Mouse (Mus musculus) limb, embryonic 12.5 days (tissue): ENCODE measurements at regions not wholly inside any gene's neighbourhood (a gene's known extent, or its start where the extent isn't known, plus 50 kb on each side); places are given as distances from the start of the nearest gene placed in this dataset.
A peak's percentile ranks its signal among the peaks of the same experiment; 100 is the strongest.

Source experiments
- ATAC-seq: fragments of 200-750 bp; cut with Nextera tagmentation; 2 replicates; pipeline ENCODE4 v1.8.0; 2017; ENCODE audit warnings: low read depth, moderate TSS enrichment; ENCODE audit not compliant: insufficient number of reproducible peaks, insufficient read depth, low FRiP score, low TSS enrichment
- H3K27ac ChIP-seq: fragments of 300-500 bp; sonication (generic); 2 replicates; pipeline ENCODE4 v1.5.1; 2016; ENCODE audit warnings: mild to moderate bottlenecking, moderate library complexity
- H3K27me3 ChIP-seq: fragments of 300-500 bp; sonication (generic); 2 replicates; pipeline ENCODE4 v1.6.1; 2016; ENCODE audit warnings: mild to moderate bottlenecking, moderate library complexity
- H3K36me3 ChIP-seq: fragments of 300-500 bp; sonication (generic); 2 replicates; pipeline ENCODE4 v1.6.1; 2016; ENCODE audit warnings: mild to moderate bottlenecking, moderate library complexity
- H3K4me1 ChIP-seq: fragments of 300-500 bp; sonication (generic); replicated peaks from 2 replicates; pipeline ENCODE4 v1.6.1; 2016
- H3K4me2 ChIP-seq: fragments of 300-500 bp; sonication (generic); 2 replicates; pipeline ENCODE4 v1.6.1; 2016; ENCODE audit warnings: mild to moderate bottlenecking, moderate library complexity
- H3K4me3 ChIP-seq: fragments of 300-500 bp; sonication (generic); replicated peaks from 2 replicates; pipeline ENCODE4 v1.5.1; 2016; ENCODE audit warnings: mild to moderate bottlenecking
- H3K9ac ChIP-seq: fragments of 300-500 bp; sonication (generic); replicated peaks from 2 replicates; pipeline ENCODE4 v1.6.1; 2016; ENCODE audit warnings: mild to moderate bottlenecking, moderate library complexity
- H3K9me3 ChIP-seq: fragments of 300-500 bp; sonication (generic); 2 replicates; pipeline ENCODE4 v1.6.1; 2016; ENCODE audit warnings: mild to moderate bottlenecking, moderate library complexity
- WGBS: fragments of 180-500 bp; shearing (Covaris S2); methylation state at CpG from one replicate; pipeline ENCODE4 v1.1.7; 2016; 5-methylcytosine and 5-hydroxymethylcytosine counted together

GRCm38 (mm10) chr11:12841393-12841792 is 376.6 kb upstream of the Cobl start:
- ATAC-seq = no peak
- WGBS = 86% methylated on average over 2 of the region's 2 CpGs
- H3K27me3 ChIP-seq = no peaks in the 10 kb centered on the region

GRCm38 (mm10) chr11:12837920-12838319 is 373.2 kb upstream of the Cobl start:
- Histone ChIP-seq H3K36me3 (no peaks in the 10 kb centered on the region), H3K27ac (no peak overlapping the region), H3K9me3 (no peaks in the 10 kb centered on the region), H3K9ac (no peak overlapping the region), H3K4me2 (no peak overlapping the region), H3K4me1 (no peaks in the 10 kb centered on the region), H3K4me3 (no peak overlapping the region), H3K27me3 (no peaks in the 10 kb centered on the region)
- 73% methylated on average over 2 of the region's 2 CpGs for WGBS
- ATAC-seq = no peak

More at GRCm38 (mm10) chr11:12841393-12841792, 376.6 kb upstream of the Cobl start:
- no peak overlapping the region for H3K4me3 ChIP-seq
- H3K9ac ChIP-seq = no peak overlapping the region
- no peaks in the 10 kb centered on the region for H3K9me3 ChIP-seq
- no peak overlapping the region for H3K4me2 ChIP-seq
- H3K27ac ChIP-seq = no peak overlapping the region
- H3K36me3 ChIP-seq = no peaks in the 10 kb centered on the region
- H3K4me1 ChIP-seq = no peaks in the 10 kb centered on the region

DNA sequence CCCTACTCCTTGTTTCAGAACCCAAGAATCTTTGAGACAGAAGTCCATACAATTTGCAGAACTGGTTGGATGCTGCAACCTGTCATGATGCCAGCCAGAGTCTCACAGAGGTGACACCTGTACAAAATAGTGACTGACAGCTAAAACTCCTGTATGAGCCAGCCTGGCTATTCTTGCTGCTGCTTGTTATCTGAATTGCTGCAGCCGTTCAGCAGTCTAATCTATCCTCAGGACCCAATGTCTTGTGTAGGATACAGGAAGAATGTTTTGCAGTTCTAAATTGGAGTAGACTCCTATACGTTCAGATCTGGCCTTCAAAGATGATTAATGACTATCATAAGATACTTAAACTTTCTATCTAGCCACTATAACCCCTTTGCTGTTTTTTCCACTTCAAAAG is 372.6 kb upstream of the Cobl start:
- no peaks in the 10 kb centered on the region for H3K9me3 ChIP-seq
- no peak overlapping the region for H3K9ac ChIP-seq
- no peaks in the 10 kb centered on the region for H3K36me3 ChIP-seq
- WGBS = 75% methylated on average over 2 of the region's 2 CpGs
- H3K4me1 ChIP-seq = no peaks in the 10 kb centered on the region
- no peaks in the 10 kb centered on the region for H3K27me3 ChIP-seq
- H3K27ac ChIP-seq = no peak overlapping the region
- H3K4me2 ChIP-seq = no peak overlapping the region
- no peak overlapping the region for H3K4me3 ChIP-seq
- ATAC-seq = no peak

DNA sequence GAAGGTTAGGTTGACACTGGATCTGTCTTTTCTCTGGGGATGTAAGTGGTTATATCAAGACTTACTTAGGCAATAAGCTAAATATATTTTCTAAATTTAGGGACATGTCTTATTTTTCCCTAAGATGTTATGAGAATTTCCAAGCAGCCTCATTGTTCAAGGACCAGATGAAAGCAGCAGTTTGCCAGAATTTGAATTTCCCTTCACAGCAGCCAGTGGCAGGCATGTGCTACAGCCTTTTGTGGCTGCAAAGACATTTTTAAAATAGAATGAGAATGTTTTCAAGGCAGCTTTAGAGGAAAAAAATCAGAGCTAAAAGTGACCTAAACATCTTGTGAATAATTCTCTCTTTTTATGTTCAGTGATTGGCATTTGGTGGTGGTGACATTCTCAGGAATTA is 371.6 kb upstream of the Cobl start:
- Histone ChIP-seq H3K4me2 (no peak overlapping the region), H3K9me3 (no peaks in the 10 kb centered on the region), H3K4me3 (no peak overlapping the region), H3K9ac (no peak overlapping the region), H3K27me3 (no peaks in the 10 kb centered on the region), H3K36me3 (no peaks in the 10 kb centered on the region), H3K4me1 (no peaks in the 10 kb centered on the region), H3K27ac (no peak overlapping the region)
- no peak for ATAC-seq

- H3K4me3 ChIP-seq = no peak overlapping the region
- no peaks in the 10 kb centered on the region for H3K4me1 ChIP-seq
- no peak overlapping the region for H3K4me2 ChIP-seq
- H3K9ac ChIP-seq = no peak overlapping the region
- H3K27me3 ChIP-seq = no peaks in the 10 kb centered on the region
- no peaks in the 10 kb centered on the region for H3K9me3 ChIP-seq
- H3K27ac ChIP-seq = no peak overlapping the region
- H3K36me3 ChIP-seq = no peaks in the 10 kb centered on the region
- ATAC-seq = no peak
Observed at GRCm38 (mm10) chr11:12812021-12812420, 347.3 kb upstream of the Cobl start.

DNA sequence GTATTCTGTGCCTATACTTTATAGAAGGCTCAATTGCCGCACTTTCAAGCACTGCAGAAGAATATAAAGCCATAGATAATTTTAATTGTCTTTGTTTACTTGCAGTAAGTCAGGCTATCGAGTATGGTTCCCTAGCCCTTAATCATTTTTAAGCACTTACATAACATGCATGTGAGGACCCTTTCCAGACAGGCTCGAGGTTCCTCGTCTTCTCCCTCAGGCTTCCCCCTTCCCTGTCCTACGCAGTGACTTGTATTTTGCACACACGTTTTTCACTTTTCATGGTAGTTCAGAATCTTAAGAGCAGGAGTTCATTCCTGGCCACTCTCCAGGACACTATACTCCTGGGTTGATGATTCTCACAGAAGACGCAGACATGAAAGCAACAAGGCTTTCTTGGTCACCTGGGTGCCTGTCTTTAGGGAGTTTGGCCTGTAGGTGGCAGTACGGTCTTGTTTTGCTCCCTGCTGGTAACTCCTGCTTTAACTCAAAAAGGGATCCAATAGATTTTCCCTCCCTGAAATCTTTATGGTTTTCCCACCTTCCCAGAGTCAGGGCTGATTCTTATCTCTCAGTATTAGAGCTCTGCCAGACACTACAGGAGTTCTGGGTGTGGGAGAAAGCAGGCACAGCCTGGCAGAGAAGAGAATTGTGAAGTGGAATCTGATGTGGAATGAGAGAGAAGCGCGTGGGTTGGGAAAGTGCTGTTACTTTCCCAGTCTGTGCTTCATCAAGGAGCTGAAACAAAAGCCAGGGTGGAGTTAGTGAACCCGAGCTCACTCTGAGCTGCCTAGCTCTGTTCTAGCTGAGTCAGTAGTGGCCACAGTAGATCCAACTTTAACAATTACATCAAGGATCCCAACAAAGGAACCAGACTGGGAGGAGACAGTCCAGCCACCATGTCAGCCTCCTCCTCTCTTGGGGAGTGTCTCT is 346.5 kb upstream of the Cobl start:
- Histone ChIP-seq H3K36me3 (no peaks in the 10 kb centered on the region), H3K27ac (no peak overlapping the region), H3K4me2 (no peak overlapping the region; the same call in 1 of the 2 replicates), H3K9me3 (no peaks in the 10 kb centered on the region), H3K4me3 (no peak overlapping the region), H3K4me1 (no peaks in the 10 kb centered on the region), H3K27me3 (no peaks in the 10 kb centered on the region), H3K9ac (no peak overlapping the region)
- ATAC-seq = peak; percentile 68
- 39% methylated on average over 11 of the region's 11 CpGs for WGBS
